Mouse (Mus musculus) bone marrow, adult 2 months (tissue): ENCODE results near the gene Mrpl36. TPM values are rescaled to one million over a fixed set of nuclear protein-coding genes. Genes with fewer than 3 reads are reported as not detected.

Source experiments
- H3K27ac ChIP-seq: fragments of 200-500 bp; 2 replicates; pipeline ENCODE4 v1.5.1; 2012; ENCODE audit warnings: low read depth, mild to moderate bottlenecking, control low read depth, inconsistent platforms, low read length; ENCODE audit not compliant: control insufficient read depth, poor library complexity, insufficient read depth
- H3K4me1 ChIP-seq: fragments of 200-500 bp; 2 replicates; pipeline ENCODE4 v1.6.1; 2011; ENCODE audit warnings: low read length; ENCODE audit not compliant: control insufficient read depth, insufficient read depth
- H3K4me3 ChIP-seq: fragments of 200-500 bp; replicated peaks from 2 replicates; pipeline ENCODE3; 2011; ENCODE audit warnings: mild to moderate bottlenecking, low read depth, low read length, control low read depth; ENCODE audit not compliant: control insufficient read depth
- CTCF ChIP-seq: fragments of 200-500 bp; IDR thresholded peaks from 2 replicates; pipeline ENCODE4 v1.5.1; 2011; ENCODE audit warnings: low read length, control low read depth; ENCODE audit not compliant: control insufficient read depth, insufficient read depth
- POLR2A ChIP-seq: fragments of 200-500 bp; IDR thresholded peaks from 2 replicates; pipeline ENCODE4 v1.6.1; 2011; ENCODE audit warnings: low read depth, mild to moderate bottlenecking, control low read depth, low read length, borderline replicate concordance; ENCODE audit not compliant: control insufficient read depth
- WGBS: fragments of 180-500 bp; shearing (Covaris S2); methylation state at CpG from one replicate; pipeline ENCODE4 v1.1.7; 2018; 5-methylcytosine and 5-hydroxymethylcytosine counted together
- polyA plus RNA-seq: library from polyadenylated mRNA; stranded (reverse); fragments of >200 nt; gene quantifications from 2 replicates; pipeline ENCODE4 v1.2.4, GENCODE M21; 2011; ENCODE audit warnings: low replicate concordance; ENCODE audit not compliant: missing spikeins, insufficient read depth, insufficient read length

Gene Mrpl36
- polyA plus RNA-seq, 1 experiment, result 24.9 TPM

DNA sequence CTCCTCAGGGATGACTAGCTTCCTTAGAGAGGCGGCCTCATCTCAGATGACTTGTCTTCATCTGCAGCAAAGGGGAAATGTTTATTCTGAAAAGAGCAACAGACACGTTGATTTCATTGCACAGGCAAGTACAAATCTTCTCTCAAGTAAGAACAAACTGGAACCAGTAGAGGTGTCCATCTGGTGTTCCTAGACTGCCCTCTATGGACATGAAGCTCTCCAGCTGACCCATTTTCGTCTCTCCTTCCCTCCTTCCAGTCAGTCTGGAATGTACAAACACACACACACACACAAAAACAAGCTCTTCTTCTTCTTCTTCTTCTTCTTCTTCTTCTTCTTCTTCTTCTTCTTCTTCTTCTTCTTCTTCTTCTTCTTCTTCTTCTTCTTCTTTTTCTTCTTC is 23.6 kb downstream of the Mrpl36 start:
- WGBS, result 50% methylated on average over 3 of the region's 3 CpGs
- H3K27ac ChIP-seq, result no peak overlapping the region
- no peaks in the 10 kb centered on the region for H3K4me1 ChIP-seq
- no peak overlapping the region for H3K4me3 ChIP-seq
- no peak for TF ChIP-seq CTCF

DNA sequence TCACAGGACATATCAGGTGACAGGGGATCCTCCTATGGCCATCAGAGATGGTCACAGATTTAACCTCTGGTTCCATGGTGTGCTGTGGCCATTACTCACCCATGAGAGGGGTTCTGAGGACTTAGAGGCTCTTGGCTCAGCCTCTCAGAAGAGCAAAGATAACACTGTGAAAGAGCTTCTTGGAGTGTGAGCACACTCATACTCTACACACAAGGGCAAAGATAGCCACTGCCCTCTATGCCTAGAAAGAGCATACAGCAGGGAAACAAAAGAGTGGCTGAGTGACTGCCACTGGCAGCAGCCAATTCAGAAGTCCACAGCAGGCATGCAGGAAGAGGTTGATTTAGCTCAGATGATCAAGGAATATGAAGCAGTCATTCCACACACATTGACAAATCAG is 24.2 kb downstream of the Mrpl36 start:
- Histone ChIP-seq H3K4me3 (no peak overlapping the region), H3K27ac (no peak overlapping the region), H3K4me1 (no peaks in the 10 kb centered on the region)
- no peak for TF ChIP-seq POLR2A

GRCm38 (mm10) chr13:73357106-73357505 is 28.8 kb downstream of the Mrpl36 start:
- H3K4me3 ChIP-seq, result no peak overlapping the region

GRCm38 (mm10) chr13:73373367-73373766 is 45.1 kb downstream of the Mrpl36 start:
- WGBS, result 71% methylated on average over 4 of the region's 4 CpGs
- no peak overlapping the region for H3K27ac ChIP-seq
- no peaks in the 10 kb centered on the region for H3K4me1 ChIP-seq
- TF ChIP-seq POLR2A (no peak), CTCF (no peak)
- H3K4me3 ChIP-seq, result no peak overlapping the region

More at GRCm38 (mm10) chr13:73357106-73357505, 28.8 kb downstream of the Mrpl36 start:
- Histone ChIP-seq H3K4me1 (no peaks in the 10 kb centered on the region), H3K27ac (no peak overlapping the region)
- 77% methylated on average over 3 of the region's 3 CpGs for WGBS
- TF ChIP-seq POLR2A (no peak), CTCF (no peak)

- Histone ChIP-seq H3K4me1 (no peaks in the 10 kb centered on the region), H3K27ac (no peak overlapping the region), H3K4me3 (no peak overlapping the region)
- WGBS, result 93% methylated on average over 2 of the region's 2 CpGs
- TF ChIP-seq POLR2A, result no peak
- no peak for TF ChIP-seq CTCF
Observed at GRCm38 (mm10) chr13:73374612-73375011, 46.3 kb downstream of the Mrpl36 start.

DNA sequence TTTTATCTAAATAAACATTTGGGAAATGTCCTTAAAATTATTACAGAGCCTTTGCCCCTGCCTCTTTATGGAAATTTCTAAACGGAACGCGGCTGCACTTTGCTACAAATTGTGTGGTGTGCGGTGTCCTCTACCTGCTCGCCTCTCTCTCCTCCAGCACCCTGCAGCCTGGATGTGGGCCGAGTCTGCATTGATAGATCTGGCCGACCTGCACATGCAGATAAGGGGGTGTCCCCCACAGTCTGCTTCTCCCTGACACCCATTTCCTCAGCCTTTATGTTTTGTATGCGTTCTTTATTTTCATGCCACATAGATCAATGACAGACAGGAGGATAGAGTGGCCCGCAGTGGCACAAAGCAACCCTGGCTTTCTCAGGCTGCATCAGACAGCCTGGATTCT is 49.3 kb downstream of the Mrpl36 start:
- Histone ChIP-seq H3K27ac (no peak overlapping the region), H3K4me1 (no peaks in the 10 kb centered on the region), H3K4me3 (no peak overlapping the region)
- TF ChIP-seq CTCF (no peak), POLR2A (no peak)
- 74% methylated on average over 9 of the region's 9 CpGs for WGBS

Other genes with a start within 250 kb of the Mrpl36 start
- gene Irx4, start 68.0 kb upstream of the Mrpl36 start, polyA plus RNA-seq, result not detected in 2 replicates
- gene Ndufs6, start within 50 bp of the Mrpl36 start, polyA plus RNA-seq, result 134 and 227 TPM in 2 replicates
- 92.1 and 108 TPM in 2 replicates for gene Lpcat1, start 138.7 kb downstream of the Mrpl36 start, polyA plus RNA-seq
- 1.2 and 2.9 TPM in 2 replicates for gene Slc6a3, start 208.2 kb downstream of the Mrpl36 start, polyA plus RNA-seq